Mouse (Mus musculus): ENCODE measurements at regions not wholly inside any gene's neighbourhood (a gene's known extent, or its start where the extent isn't known, plus 50 kb on each side); places are given as distances from the start of the nearest gene placed in this dataset.
"Not testable (repeated sequence)": the region's sequence is repeated elsewhere in the genome, so short reads cannot be mapped to it uniquely, and the experiment has no call there.

- DNase-seq (ENCODE audit: low spot score in 2 of 2), result no peak
These were observed 551.7 kb upstream of the Ptbp2 start for GRCm38 (mm10) chr3:120335843-120336585.

- not testable (repeated sequence) for DNase-seq (ENCODE audit: low spot score in 2 of 2)
These were observed 522.8 kb upstream of the Ptbp2 start for GRCm38 (mm10) chr3:120307042-120307441.

- no peak for DNase-seq (ENCODE audit: low spot score in 2 of 2)
These were observed 521.3 kb upstream of the Ptbp2 start for GRCm38 (mm10) chr3:120305608-120306007.

Data from adrenal gland, adult 18-20 months (tissue).